Mouse (Mus musculus): ENCODE data around the gene Pdzd9. TPM values are rescaled to one million over a fixed set of nuclear protein-coding genes. Genes with fewer than 3 reads are reported as not detected.

The Pdzd9 gene
- polyA plus RNA-seq, 1 experiment from 2014 or later: 0.39 TPM

- Histone ChIP-seq H3K27ac (no peak overlapping the region), H3K4me1 (replicated peaks) (peaks cover 11% of the 10 kb centered on the region), H3K27me3 (replicated peaks) (no peaks in the 10 kb centered on the region), H3K4me3 (replicated peaks) (no peak overlapping the region), H3K4me2 (replicated peaks) (no peak overlapping the region), H3K9ac (no peak overlapping the region), H3K9me3 (no peaks in the 10 kb centered on the region), H3K36me3 (no peaks in the 10 kb centered on the region)
- peak; percentile 49; the same call in 1 of the 2 replicates for ATAC-seq
- WGBS: 32% methylated on average over 2 of the region's 2 CpGs
Observed at GRCm38 (mm10) chr7:120684731-120685161, 14.6 kb upstream of the Pdzd9 start.

GRCm38 (mm10) chr7:120682002-120682401, 11.9 kb upstream of the Pdzd9 start:
- Histone ChIP-seq H3K4me3 (replicated peaks) (no peak overlapping the region), H3K9ac (no peak overlapping the region), H3K27me3 (replicated peaks) (no peaks in the 10 kb centered on the region), H3K4me1 (replicated peaks) (peaks cover 22% of the 10 kb centered on the region), H3K27ac (no peak overlapping the region), H3K36me3 (no peaks in the 10 kb centered on the region), H3K4me2 (replicated peaks) (no peak overlapping the region), H3K9me3 (no peaks in the 10 kb centered on the region)
- no peak for ATAC-seq
- WGBS: 65% methylated on average over 4 of the region's 4 CpGs

DNA sequence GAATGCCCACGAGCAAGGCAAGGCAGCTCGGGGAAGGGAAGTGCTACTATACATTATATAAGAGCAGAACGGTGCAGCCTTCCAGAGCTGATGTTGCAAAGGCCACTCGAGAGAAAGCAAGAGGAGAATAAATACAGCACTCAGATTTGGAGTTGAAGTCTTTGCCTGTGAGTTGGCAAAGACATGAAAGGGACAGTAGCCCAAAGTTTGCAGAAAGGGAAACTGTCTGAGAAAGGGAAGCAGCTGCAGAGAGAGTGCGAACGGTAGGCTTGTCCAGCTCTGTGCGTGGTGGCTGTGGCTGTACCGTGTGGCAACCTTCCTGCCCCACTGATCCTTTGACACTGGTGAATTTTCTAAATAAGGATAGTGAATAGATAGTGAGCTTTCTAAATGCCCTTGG, 8.9 kb upstream of the Pdzd9 start:
- no peaks in the 10 kb centered on the region for H3K9me3 ChIP-seq
- H3K4me3 ChIP-seq (replicated peaks): peak overlapping the region; percentile 84; the same call in 1 of the 2 replicates
- 43% methylated on average over 8 of the region's 8 CpGs for WGBS
- H3K27ac ChIP-seq: no peak overlapping the region
- H3K27me3 ChIP-seq (replicated peaks): no peaks in the 10 kb centered on the region
- ATAC-seq: no peak
- no peaks in the 10 kb centered on the region for H3K36me3 ChIP-seq
- H3K9ac ChIP-seq: 0 out of 2 replicates have a peak overlapping the region, but pooled peaks have one; percentile 2
- H3K4me2 ChIP-seq (replicated peaks): peak overlapping the region; percentile 90
- peaks cover 19% of the 10 kb centered on the region for H3K4me1 ChIP-seq (replicated peaks)

DNA sequence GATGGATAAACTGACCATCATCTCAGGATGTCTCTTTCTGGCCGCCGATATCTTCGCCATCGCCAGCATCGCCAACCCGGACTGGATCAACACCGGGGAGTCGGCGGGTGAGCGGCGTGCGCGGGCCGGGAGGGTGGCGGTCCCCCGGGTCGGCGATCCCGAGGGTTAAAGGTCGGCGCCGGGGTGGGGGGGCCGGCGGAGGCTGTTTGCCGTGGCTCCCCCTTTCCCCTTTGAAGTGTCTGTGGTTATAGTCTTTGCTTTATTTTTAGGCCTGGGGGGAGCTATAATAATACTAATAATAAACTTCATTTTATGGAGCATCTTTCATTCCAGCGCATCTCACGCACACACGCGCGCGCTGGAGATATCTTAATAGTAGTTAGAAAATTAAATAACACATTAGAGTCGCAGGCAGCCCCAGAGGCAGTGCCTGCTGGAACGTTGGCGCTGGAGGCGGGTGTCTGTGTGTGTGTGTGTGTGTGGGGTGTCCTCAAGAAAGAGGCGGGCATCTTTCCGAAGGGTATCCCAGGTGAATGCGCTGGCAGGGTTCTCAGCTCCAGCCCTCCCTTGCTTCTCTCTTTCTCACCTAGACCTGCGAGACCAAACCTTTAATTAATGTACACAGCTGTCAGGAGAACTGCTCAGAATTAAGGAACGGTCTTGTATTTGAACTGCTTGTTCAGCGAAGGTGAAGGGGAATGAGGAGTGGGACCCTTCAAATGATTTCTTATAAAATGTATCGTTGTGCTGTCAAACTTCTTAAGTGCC, 7.8 kb upstream of the Pdzd9 start:
- WGBS: 2% methylated on average over 42 of the region's 42 CpGs
- Histone ChIP-seq H3K27ac (peak overlapping the region; percentile 64), H3K4me3 (replicated peaks) (peak overlapping the region; percentile 84), H3K4me1 (replicated peaks) (peaks cover 19% of the 10 kb centered on the region), H3K27me3 (replicated peaks) (no peaks in the 10 kb centered on the region), H3K9me3 (no peaks in the 10 kb centered on the region), H3K36me3 (no peaks in the 10 kb centered on the region), H3K9ac (peak overlapping the region; percentile 78), H3K4me2 (replicated peaks) (peak overlapping the region; percentile 90)
- peak; percentile 77 for ATAC-seq

GRCm38 (mm10) chr7:120677001-120677643, 7.0 kb upstream of the Pdzd9 start, which contains the start of gene Mosmo:
Mosmo (plus strand) TSS chr7:120677618.
- Histone ChIP-seq H3K4me2 (replicated peaks) (peak within 1 kb of the TSS; percentile 90), H3K4me1 (replicated peaks) (peaks cover 19% of the 10 kb centered on the region), H3K27ac (peak within 1 kb of the TSS; percentile 64), H3K4me3 (replicated peaks) (peak within 1 kb of the TSS; percentile 84), H3K9me3 (no peaks in the 10 kb centered on the region), H3K9ac (peak within 1 kb of the TSS; percentile 78), H3K27me3 (replicated peaks) (no peaks in the 10 kb centered on the region), H3K36me3 (no peaks in the 10 kb centered on the region)
- under 1% methylated on average over 44 of the region's 44 CpGs for WGBS
- ATAC-seq: peak; percentile 98

DNA sequence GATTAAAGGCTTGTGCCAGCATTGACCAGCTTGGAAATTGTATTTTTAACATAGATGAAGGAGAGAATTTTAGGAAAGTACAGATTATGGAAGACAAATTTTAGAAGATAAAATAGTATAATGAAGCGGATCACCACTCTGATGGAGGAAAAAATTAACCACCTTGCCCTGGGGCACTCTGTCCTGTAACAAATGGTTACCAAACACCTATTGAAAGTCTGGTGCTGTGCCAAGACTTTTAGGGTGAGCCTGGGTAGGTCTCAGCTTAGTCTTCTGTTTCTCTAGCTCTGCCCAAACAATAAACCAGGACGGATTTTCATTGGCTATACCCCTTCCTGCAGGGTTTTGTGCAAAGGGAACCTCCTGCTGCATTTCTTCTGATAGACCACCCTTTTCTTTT, 1.1 kb upstream of the Pdzd9 start:
- H3K4me1 ChIP-seq (replicated peaks): no peaks in the 10 kb centered on the region
- no peak overlapping the region for H3K27ac ChIP-seq
- ATAC-seq: no peak
- WGBS: 73% methylated on average over 2 of the region's 2 CpGs
- H3K4me3 ChIP-seq (replicated peaks): no peak overlapping the region
- no peak overlapping the region for H3K9ac ChIP-seq
- H3K36me3 ChIP-seq: no peaks in the 10 kb centered on the region
- no peaks in the 10 kb centered on the region for H3K9me3 ChIP-seq
- no peaks in the 10 kb centered on the region for H3K27me3 ChIP-seq (replicated peaks)
- H3K4me2 ChIP-seq (replicated peaks): no peak overlapping the region

- Histone ChIP-seq H3K4me2 (replicated peaks) (no peak overlapping the region), H3K36me3 (peaks cover 23% of the 10 kb centered on the region), H3K27ac (no peak overlapping the region), H3K4me3 (replicated peaks) (no peak overlapping the region), H3K9ac (no peak overlapping the region), H3K4me1 (replicated peaks) (no peaks in the 10 kb centered on the region), H3K9me3 (no peaks in the 10 kb centered on the region), H3K27me3 (replicated peaks) (no peaks in the 10 kb centered on the region)
- 91% methylated on average over 4 of the region's 4 CpGs for WGBS
- no peak for ATAC-seq
Observed at GRCm38 (mm10) chr7:120662079-120662478, 8.1 kb downstream of the Pdzd9 start.

DNA sequence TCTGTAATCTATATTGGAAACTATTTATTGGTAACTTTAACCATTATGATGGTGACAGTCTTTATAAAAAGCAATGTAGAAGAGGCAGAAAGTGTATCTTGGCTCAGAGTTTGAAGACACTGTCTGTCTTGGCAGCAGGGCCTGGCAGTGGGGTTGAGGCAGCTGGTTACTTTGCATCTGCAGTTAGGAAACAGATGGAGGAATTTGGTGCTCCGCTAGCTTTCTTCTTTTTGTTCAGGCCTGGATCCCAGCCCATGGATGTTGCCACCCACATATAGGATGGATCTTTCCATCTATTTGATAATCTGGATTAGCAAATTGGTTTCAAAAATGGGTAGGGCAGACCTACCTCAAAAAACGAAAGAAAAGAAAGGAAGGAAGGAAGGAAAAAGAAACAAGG, 22.3 kb downstream of the Pdzd9 start:
- no peak overlapping the region for H3K4me2 ChIP-seq (replicated peaks)
- no peaks in the 10 kb centered on the region for H3K9me3 ChIP-seq
- H3K4me3 ChIP-seq (replicated peaks): no peak overlapping the region
- H3K27ac ChIP-seq: no peak overlapping the region
- no peaks in the 10 kb centered on the region for H3K4me1 ChIP-seq (replicated peaks)
- no peak for ATAC-seq
- peaks cover 42% of the 10 kb centered on the region for H3K36me3 ChIP-seq
- H3K27me3 ChIP-seq (replicated peaks): no peaks in the 10 kb centered on the region
- no peak overlapping the region for H3K9ac ChIP-seq
- 84% methylated on average over 2 of the region's 2 CpGs for WGBS

GRCm38 (mm10) chr7:120643217-120643616, 26.9 kb downstream of the Pdzd9 start:
- Histone ChIP-seq H3K4me2 (replicated peaks) (no peak overlapping the region), H3K9ac (no peak overlapping the region), H3K27ac (no peak overlapping the region), H3K4me1 (replicated peaks) (no peaks in the 10 kb centered on the region), H3K4me3 (replicated peaks) (no peak overlapping the region), H3K27me3 (replicated peaks) (no peaks in the 10 kb centered on the region), H3K9me3 (no peaks in the 10 kb centered on the region), H3K36me3 (peaks cover 37% of the 10 kb centered on the region)
- 77% methylated on average over 4 of the region's 4 CpGs for WGBS
- no peak for ATAC-seq

DNA sequence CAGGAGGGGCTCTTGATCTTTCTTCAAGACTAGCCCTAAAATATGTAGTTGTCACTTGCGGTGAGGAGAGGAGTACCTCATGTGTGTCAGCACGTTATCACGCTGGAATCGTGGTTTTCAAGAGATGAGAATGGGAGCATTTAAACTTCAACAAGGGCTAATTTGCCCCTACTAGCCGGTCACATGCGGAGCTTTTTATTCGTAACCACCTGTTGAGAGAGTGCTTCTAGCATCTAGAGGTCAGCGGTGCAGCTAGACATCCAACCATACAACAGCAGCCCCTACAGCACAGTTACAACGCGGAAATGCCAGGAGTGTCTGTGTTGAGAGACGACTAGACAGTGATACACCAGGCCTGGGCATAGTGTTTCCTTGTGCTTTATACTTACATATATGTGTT, 34.3 kb downstream of the Pdzd9 start:
- WGBS: 0% methylated on average over 11 of the region's 11 CpGs
- H3K4me1 ChIP-seq (replicated peaks): peaks cover 4% of the 10 kb centered on the region; the same call in 1 of the 2 replicates
- H3K36me3 ChIP-seq: peaks cover 20% of the 10 kb centered on the region; the same call in 1 of the 2 replicates
- ATAC-seq: peak; percentile 39; the same call in 1 of the 2 replicates
- H3K27ac ChIP-seq: peak overlapping the region; percentile 90
- no peaks in the 10 kb centered on the region for H3K9me3 ChIP-seq
- peak overlapping the region; percentile 89 for H3K9ac ChIP-seq
- H3K27me3 ChIP-seq (replicated peaks): no peaks in the 10 kb centered on the region
- peak overlapping the region; percentile 67 for H3K4me2 ChIP-seq (replicated peaks)
- H3K4me3 ChIP-seq (replicated peaks): peak overlapping the region; percentile 70

DNA sequence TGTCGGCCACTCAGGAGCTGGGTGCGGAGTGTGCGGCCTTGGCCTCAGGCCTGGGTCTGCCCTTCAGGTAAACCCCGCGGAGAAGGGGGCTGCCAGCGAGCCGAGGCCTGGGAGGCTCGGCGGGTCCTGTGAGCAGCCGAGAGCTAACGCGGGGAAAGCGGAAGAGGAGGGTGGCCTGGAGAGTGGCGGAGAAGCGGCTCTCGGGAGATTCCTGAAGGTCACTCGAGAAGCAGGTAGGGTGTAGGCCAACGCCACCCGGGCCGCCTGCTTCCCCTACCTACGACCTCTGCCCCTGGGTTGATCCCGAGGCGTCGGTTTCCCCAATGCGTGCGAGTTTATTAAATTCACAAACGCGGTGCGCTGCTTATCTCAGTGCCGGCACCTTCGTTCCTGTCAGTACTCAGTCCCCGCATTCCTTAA, 34.8 kb downstream of the Pdzd9 start:
- H3K9me3 ChIP-seq: no peaks in the 10 kb centered on the region
- H3K27ac ChIP-seq: peak overlapping the region; percentile 90
- H3K36me3 ChIP-seq: peaks cover 16% of the 10 kb centered on the region; the same call in 1 of the 2 replicates
- WGBS: under 1% methylated on average over 32 of the region's 32 CpGs
- ATAC-seq: peak; percentile 89
- peaks cover 4% of the 10 kb centered on the region; the same call in 1 of the 2 replicates for H3K4me1 ChIP-seq (replicated peaks)
- peak overlapping the region; percentile 67 for H3K4me2 ChIP-seq (replicated peaks)
- H3K27me3 ChIP-seq (replicated peaks): no peaks in the 10 kb centered on the region
- H3K4me3 ChIP-seq (replicated peaks): peak overlapping the region; percentile 70
- H3K9ac ChIP-seq: peak overlapping the region; percentile 89

GRCm38 (mm10) chr7:120634711-120635361, 35.3 kb downstream of the Pdzd9 start, which contains the start of gene Uqcrc2:
Uqcrc2 (plus strand) TSS chr7:120635176.
- Histone ChIP-seq H3K9me3 (no peaks in the 10 kb centered on the region), H3K27me3 (replicated peaks) (no peaks in the 10 kb centered on the region), H3K36me3 (peaks cover 12% of the 10 kb centered on the region; the same call in 1 of the 2 replicates), H3K4me1 (replicated peaks) (peaks cover 4% of the 10 kb centered on the region; the same call in 1 of the 2 replicates), H3K4me2 (replicated peaks) (peak within 1 kb of the TSS; percentile 67), H3K27ac (peak within 1 kb of the TSS; percentile 90), H3K4me3 (replicated peaks) (peak within 1 kb of the TSS; percentile 70), H3K9ac (peak within 1 kb of the TSS; percentile 89)
- ATAC-seq: peak; percentile 100
- under 1% methylated on average over 45 of the region's 45 CpGs for WGBS

Data from intestine, embryonic 15.5 days (tissue).